Mouse (Mus musculus) limb, embryonic 14.5 days (tissue): Measurements from ENCODE around the gene Pgd. TPM values are rescaled to one million over a fixed set of nuclear protein-coding genes. Genes with fewer than 3 reads are reported as not detected.
A peak's percentile ranks its signal among the peaks of the same experiment; 100 is the strongest.

ENCODE experiments used
- ATAC-seq: fragments of 200-750 bp; cut with Nextera tagmentation; 2 replicates; pipeline ENCODE4 v1.8.0; 2017; ENCODE audit warnings: low read depth, moderate number of reproducible peaks, moderate TSS enrichment; ENCODE audit not compliant: low FRiP score
- DNase-seq: peaks from one replicate; pipeline ENCODE4 v3.0.0-alpha.2; 2015; ENCODE audit warnings: low spot score
- H3K27ac ChIP-seq: fragments of 300-500 bp; sonication (generic); replicated peaks from 2 replicates; pipeline ENCODE4 v1.5.1; 2014; ENCODE audit warnings: low read depth, mild to moderate bottlenecking, low read length, moderate library complexity, mixed read lengths
- H3K27me3 ChIP-seq: fragments of 300-500 bp; sonication (generic); 2 replicates; pipeline ENCODE4 v1.6.1; 2014; ENCODE audit warnings: low read length, mixed read lengths; ENCODE audit not compliant: control insufficient read depth, insufficient read depth
- H3K36me3 ChIP-seq: fragments of 300-500 bp; sonication (generic); 2 replicates; pipeline ENCODE4 v1.6.1; 2014; ENCODE audit warnings: mild to moderate bottlenecking, low read length, moderate library complexity, mixed read lengths; ENCODE audit not compliant: control insufficient read depth, insufficient read depth
- H3K4me1 ChIP-seq: fragments of 300-500 bp; sonication (generic); 2 replicates; pipeline ENCODE4 v1.6.1; 2014; ENCODE audit warnings: antibody characterized with exemption, low read length, mixed read lengths; ENCODE audit not compliant: control insufficient read depth, insufficient read depth
- H3K4me2 ChIP-seq: fragments of 300-500 bp; sonication (generic); replicated peaks from 2 replicates; pipeline ENCODE4 v1.6.1; 2014; ENCODE audit warnings: low read depth, mild to moderate bottlenecking, low read length, moderate library complexity; ENCODE audit not compliant: severe bottlenecking
- H3K4me3 ChIP-seq: fragments of 300-500 bp; sonication (generic); replicated peaks from 2 replicates; pipeline ENCODE4 v1.5.1; 2014; ENCODE audit warnings: low read length
- H3K9ac ChIP-seq: fragments of 300-500 bp; sonication (generic); 2 replicates; pipeline ENCODE4 v1.6.1; 2014; ENCODE audit warnings: mild to moderate bottlenecking, low read depth, low read length, moderate library complexity; ENCODE audit not compliant: severe bottlenecking
- H3K9me3 ChIP-seq: fragments of 300-500 bp; sonication (generic); 2 replicates; pipeline ENCODE4 v1.6.1; 2016; ENCODE audit warnings: low read length; ENCODE audit not compliant: control insufficient read depth
- POLR2A ChIP-seq: fragments of 200-500 bp; IDR thresholded peaks from 2 replicates; pipeline ENCODE4 v1.8.0; 2012; ENCODE audit warnings: inconsistent platforms, mild to moderate bottlenecking, moderate library complexity, borderline replicate concordance; ENCODE audit not compliant: insufficient read depth, insufficient read length; ENCODE audit errors: extremely low read depth
- WGBS: fragments of 180-500 bp; shearing (Covaris S2); extraction: QIAGEN DNeasy Blood & Tissue Kit; methylation state at CpG from one replicate; pipeline ENCODE4 v1.1.7; 2014; 5-methylcytosine and 5-hydroxymethylcytosine counted together
- polyA plus RNA-seq, 2 experiments: library from polyadenylated mRNA; depleted of rRNA in 1 of 2; stranded (reverse) in 1 of 2; unstranded in 1 of 2; fragments of >200 nt; fragmentation: Nextera tagmentation in 1 of 2; extraction: Ambion mirVana in 1 of 2; gene quantifications; 2 replicates each; pipeline versions ENCODE4 v1.2.1 to v1.2.3; 2012 to 2014

Pgd gene
- polyA plus RNA-seq, 2 experiments = 41.9 to 99.0 TPM

DNA sequence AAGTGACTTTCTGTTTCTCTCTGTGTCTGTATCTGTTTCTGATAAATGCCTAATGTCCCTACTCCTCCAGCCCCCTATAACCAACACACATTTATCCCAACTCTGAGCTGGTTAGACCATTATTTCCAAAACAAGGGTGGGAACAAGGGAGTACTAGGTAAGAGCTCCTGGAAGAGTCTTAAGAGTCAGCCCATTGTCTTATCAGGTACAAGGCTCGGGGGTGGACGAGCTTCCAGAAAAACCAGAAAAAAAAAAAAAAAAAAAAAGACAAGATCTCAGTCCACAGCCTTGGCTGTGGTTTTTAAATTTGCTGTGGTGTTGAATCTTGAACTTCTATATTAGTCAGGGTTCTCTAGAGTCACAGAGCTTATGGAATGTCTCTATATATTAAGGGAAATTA lies 1.4 kb upstream of the Pgd start:
- TF ChIP-seq POLR2A = no peak
- H3K4me2 ChIP-seq = no peak overlapping the region
- peaks cover 10% of the 10 kb centered on the region for H3K4me1 ChIP-seq
- no peak for DNase-seq
- no peak overlapping the region for H3K4me3 ChIP-seq
- no peak overlapping the region for H3K27ac ChIP-seq
- 77% methylated on average over 2 of the region's 2 CpGs for WGBS
- H3K27me3 ChIP-seq = no peaks in the 10 kb centered on the region
- no peaks in the 10 kb centered on the region for H3K9me3 ChIP-seq
- no peak for ATAC-seq
- no peak overlapping the region for H3K9ac ChIP-seq
- H3K36me3 ChIP-seq = peaks cover 11% of the 10 kb centered on the region

DNA sequence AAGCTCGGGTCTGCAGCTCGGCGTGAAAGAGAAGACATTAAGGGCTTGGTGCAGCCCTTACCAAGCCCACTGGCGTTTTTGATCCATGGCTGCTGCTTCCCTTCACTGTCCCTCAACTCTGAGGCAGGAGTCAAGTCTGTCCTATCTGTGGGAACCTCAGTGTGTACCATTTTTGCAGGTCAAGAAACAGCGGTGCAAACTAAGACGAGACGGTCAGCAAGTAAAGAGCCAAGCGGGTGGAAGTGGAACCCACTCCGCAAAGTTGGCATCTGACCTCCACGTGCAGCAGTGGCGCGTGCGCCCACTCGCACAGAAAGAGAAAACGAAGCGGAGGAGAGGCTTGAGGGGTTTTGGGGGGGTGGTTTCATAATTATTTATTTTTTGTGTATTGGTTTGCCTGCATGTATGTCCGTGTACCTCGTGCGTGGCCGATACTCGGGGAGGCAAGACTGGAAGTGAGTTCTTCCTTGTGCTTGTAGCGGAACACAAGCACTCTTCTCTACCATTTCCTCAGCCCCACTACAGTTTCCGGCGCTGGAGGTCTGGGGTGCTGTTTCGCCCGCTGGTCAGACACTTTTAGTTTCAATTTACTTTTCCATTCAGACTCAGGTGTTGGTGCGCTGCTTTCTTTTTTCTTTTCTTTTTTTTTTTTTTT lies 513 bp upstream of the Pgd start:
- Histone ChIP-seq H3K4me3 (peak overlapping the region; percentile 75), H3K27me3 (no peaks in the 10 kb centered on the region), H3K36me3 (peaks cover 18% of the 10 kb centered on the region), H3K4me1 (peaks cover 5% of the 10 kb centered on the region; the same call in 1 of the 2 replicates), H3K4me2 (peak overlapping the region; percentile 66), H3K9me3 (no peaks in the 10 kb centered on the region), H3K9ac (peak overlapping the region; percentile 81), H3K27ac (peak overlapping the region; percentile 77)
- TF ChIP-seq POLR2A = no peak
- under 1% methylated on average over 27 of the region's 27 CpGs for WGBS
- DNase-seq (no peak), ATAC-seq (peak; percentile 62)

DNA sequence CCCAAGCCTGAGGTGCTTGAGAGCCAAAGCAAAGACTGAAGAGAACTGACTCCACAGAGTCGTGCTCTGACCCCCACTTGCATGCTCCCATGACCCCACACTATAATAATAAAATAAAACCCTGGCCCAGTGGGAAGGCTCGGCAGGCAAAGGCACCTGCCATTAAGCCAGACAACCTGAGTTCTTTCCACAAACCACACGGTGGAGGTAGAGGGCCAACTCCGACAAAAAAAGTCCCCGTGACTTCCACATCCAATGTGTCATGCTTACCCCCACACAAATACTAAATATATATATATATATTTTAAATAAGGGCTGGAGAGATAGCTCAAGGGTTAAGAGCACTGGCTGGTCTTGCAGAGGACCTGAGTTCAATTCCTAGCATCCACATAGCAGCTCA lies 2.4 kb downstream of the Pgd start:
- no peak for TF ChIP-seq POLR2A
- Histone ChIP-seq H3K27ac (no peak overlapping the region), H3K4me2 (no peak overlapping the region), H3K36me3 (peaks cover 46% of the 10 kb centered on the region), H3K9ac (no peak overlapping the region), H3K4me1 (peaks cover 5% of the 10 kb centered on the region; the same call in 1 of the 2 replicates), H3K4me3 (no peak overlapping the region), H3K9me3 (no peaks in the 10 kb centered on the region), H3K27me3 (no peaks in the 10 kb centered on the region)
- DNase-seq (no peak), ATAC-seq (no peak)
- WGBS = 58% methylated on average over 5 of the region's 5 CpGs

DNA sequence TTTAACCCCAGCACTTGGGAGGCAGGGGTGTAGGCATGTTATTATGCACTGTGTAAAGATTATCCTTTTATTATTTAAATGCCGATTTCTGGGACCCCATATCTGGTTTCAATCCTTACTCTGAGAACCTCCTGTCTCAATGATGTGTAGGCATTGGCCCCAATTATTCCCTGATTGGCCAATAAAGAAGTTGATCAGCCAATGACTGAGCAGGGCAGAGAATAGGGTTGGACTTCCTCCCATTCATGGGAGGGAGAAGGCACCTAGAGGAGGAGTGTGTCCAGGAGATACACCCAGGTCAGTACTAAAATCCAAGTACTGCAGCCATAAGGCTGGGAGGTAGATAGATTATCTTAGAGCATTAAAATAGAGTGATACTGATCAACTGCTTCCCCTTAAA lies 3.4 kb downstream of the Pgd start:
- H3K27ac ChIP-seq = no peak overlapping the region
- H3K27me3 ChIP-seq = no peaks in the 10 kb centered on the region
- WGBS = 50% methylated on average over 1 of the region's 1 CpGs
- no peak overlapping the region for H3K4me3 ChIP-seq
- DNase-seq = no peak
- no peak overlapping the region for H3K4me2 ChIP-seq
- H3K36me3 ChIP-seq = peaks cover 55% of the 10 kb centered on the region
- ATAC-seq = no peak
- no peak for TF ChIP-seq POLR2A
- H3K9ac ChIP-seq = no peak overlapping the region
- H3K9me3 ChIP-seq = no peaks in the 10 kb centered on the region
- H3K4me1 ChIP-seq = peaks cover 5% of the 10 kb centered on the region; the same call in 1 of the 2 replicates

DNA sequence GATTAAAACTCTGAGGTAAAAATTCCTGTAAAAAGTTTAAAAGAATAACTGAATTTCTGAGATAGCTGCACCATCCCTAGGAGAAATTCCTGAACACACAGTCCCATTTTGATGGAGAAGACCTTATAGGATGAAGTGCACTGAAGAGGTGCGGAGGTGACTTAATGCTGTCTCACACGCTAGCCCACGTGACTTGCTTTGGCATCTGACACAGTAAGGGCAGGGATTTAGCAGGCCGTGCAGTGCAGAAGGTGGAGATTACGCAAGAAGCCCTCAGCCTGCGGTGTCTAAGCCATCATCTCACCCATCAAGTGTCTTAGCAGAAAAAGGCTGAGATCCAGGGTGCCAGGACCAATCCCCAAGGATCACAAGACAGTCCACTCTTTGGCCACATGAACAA lies 5.4 kb downstream of the Pgd start:
- ATAC-seq = no peak
- WGBS = 92% methylated on average over 6 of the region's 6 CpGs
- TF ChIP-seq POLR2A = no peak

More for the DNA sequence above, 5.4 kb downstream of the Pgd start:
- Histone ChIP-seq H3K4me1 (peaks cover 5% of the 10 kb centered on the region; the same call in 1 of the 2 replicates), H3K27ac (no peak overlapping the region), H3K9ac (no peak overlapping the region), H3K27me3 (no peaks in the 10 kb centered on the region), H3K4me3 (no peak overlapping the region), H3K36me3 (peaks cover 75% of the 10 kb centered on the region), H3K9me3 (no peaks in the 10 kb centered on the region), H3K4me2 (no peak overlapping the region)
- DNase-seq = no peak
